Mouse (Mus musculus): ENCODE data around the gene Dnmt1.

DNA sequence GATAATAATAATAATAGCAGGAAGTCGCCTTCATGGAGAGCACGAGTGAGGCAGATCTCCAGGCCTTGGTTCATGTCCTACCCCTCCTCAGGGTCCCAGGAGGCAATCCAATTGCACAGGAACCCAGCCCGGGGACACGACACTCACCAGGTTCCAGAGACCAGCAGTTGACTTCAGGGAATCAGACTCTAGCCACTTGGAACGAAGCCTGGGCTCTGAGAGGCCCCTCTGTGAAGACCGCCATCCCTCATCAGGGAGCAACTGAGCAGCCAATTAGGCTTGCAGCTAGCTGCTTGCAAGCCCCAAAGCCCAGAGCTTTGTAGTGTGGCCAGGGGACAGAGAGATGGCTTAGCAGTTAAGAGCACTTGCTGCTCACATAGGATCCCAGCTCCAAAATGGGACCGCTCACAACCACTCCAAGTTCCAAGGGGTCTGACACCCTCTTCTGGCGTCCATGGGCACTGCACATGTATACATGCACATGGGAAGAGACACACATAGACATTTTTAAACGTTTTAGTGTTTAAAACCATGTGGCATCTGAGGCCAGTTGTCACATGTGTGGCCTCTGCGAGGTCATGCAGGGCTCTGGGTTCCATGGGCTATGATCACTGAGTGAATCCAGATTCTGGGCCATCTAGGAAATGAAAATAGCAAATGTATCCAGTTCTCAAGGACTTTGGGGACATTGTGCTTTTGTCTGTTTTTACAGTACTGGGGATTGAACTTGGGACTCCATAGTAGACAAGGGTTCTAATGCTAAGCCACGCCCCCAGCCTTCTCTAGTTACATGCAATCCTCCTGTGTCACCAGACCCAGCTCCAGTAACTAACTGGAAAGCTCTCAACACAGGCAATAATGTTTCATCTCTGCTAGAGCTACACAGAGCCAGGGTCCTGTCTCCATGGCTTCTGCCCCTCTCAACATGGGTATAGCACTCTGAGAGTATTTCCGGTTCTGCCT lies 89.2 kb downstream of the Dnmt1 start:
- TF ChIP-seq MAFK (IDR thresholded peaks at IDR 0.05; ENCODE audit: insufficient read depth, low read depth, low read length) (no peak), ZNF384 (IDR thresholded peaks at IDR 0.05; ENCODE audit: low read depth, low read length) (no peak)
